Mouse (Mus musculus) erythroid progenitor cell, adult 5-6 weeks (primary cell): Measurements from ENCODE around the gene Fiz1. TPM values are rescaled to one million over a fixed set of nuclear protein-coding genes. Genes with fewer than 3 reads are reported as not detected.

ENCODE experiments used
- ATAC-seq: replicated peaks from 2 replicates; pipeline ENCODE4 v1.8.0; 2016; ENCODE audit warnings: moderate number of reproducible peaks, mild to moderate bottlenecking, moderate TSS enrichment, inconsistent platforms; ENCODE audit not compliant: poor library complexity, low FRiP score, severe bottlenecking
- total RNA-seq, 2 experiments: library from RNA; stranded (forward) in 1 of 2; stranded (reverse) in 1 of 2; fragments of 150-400 nt in 1 of 2; fragments of 186-747, 209-891 nt in 1 of 2; gene quantifications; 2 replicates each; pipeline versions ENCODE4 v1.2.3 to v1.2.4; 2015 to 2017; ENCODE audit warnings: low replicate concordance in 2 of 2

Gene Fiz1
- total RNA-seq, 2 experiments from 2014 or later: 9.1 to 14.7 TPM

DNA sequence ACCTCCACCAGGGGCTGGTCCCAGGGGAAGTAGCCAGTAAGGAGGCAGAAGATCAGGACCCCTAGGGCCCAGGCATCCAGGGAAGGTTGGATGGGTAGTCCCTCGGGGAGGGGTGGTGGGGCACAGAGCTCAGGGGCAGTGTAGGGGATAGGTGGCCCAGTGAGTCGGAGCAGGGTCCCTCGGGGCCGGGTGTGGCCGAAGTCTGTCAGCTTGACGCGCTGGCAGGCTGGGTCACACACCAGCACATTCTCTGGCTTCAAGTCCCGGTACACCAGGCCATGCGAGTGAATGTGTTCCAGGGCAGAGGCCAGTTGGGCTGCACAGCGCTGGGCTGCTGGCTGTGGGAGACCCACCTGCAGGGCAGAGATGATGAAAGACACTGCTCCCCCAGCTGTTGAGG is 57.1 kb downstream of the Fiz1 start:
- ATAC-seq: no peak

Other genes with a start within 250 kb of the Fiz1 start
- gene Fam71e2, start 243.4 kb downstream of the Fiz1 start, total RNA-seq (2015; ENCODE audit: low replicate concordance): not detected in 2 replicates
- not detected in 2 replicates for gene Fam71e2, start 243.4 kb downstream of the Fiz1 start, total RNA-seq (2017; ENCODE audit: low replicate concordance)
- gene Il11, start 231.8 kb downstream of the Fiz1 start, total RNA-seq (2015; ENCODE audit: low replicate concordance): not detected in 2 replicates
- not detected in 2 replicates for gene Il11, start 231.8 kb downstream of the Fiz1 start, total RNA-seq (2017; ENCODE audit: low replicate concordance)
- gene Tmem190, start 231.8 kb downstream of the Fiz1 start, total RNA-seq (2015; ENCODE audit: low replicate concordance): not detected in 2 replicates
- not detected in 2 replicates for gene Tmem190, start 231.8 kb downstream of the Fiz1 start, total RNA-seq (2017; ENCODE audit: low replicate concordance)
- 2.9 TPM in 1 of 2 replicates, not detected in the other for gene Tmem238, start 225.0 kb downstream of the Fiz1 start, total RNA-seq (2015; ENCODE audit: low replicate concordance)
- gene Tmem238, start 225.0 kb downstream of the Fiz1 start, total RNA-seq (2017; ENCODE audit: low replicate concordance): 0.90 and 0.98 TPM in 2 replicates
- 603 and 642 TPM in 2 replicates for gene Rpl28, start 221.8 kb downstream of the Fiz1 start, total RNA-seq (2015; ENCODE audit: low replicate concordance)
- 83.6 and 269 TPM in 2 replicates for gene Rpl28, start 221.8 kb downstream of the Fiz1 start, total RNA-seq (2017; ENCODE audit: low replicate concordance)
- 686 and 831 TPM in 2 replicates for gene Ube2s, start 202.1 kb downstream of the Fiz1 start, total RNA-seq (2015; ENCODE audit: low replicate concordance)
- gene Ube2s, start 202.1 kb downstream of the Fiz1 start, total RNA-seq (2017; ENCODE audit: low replicate concordance): 310 and 437 TPM in 2 replicates
- gene Shisa7, start 170.0 kb downstream of the Fiz1 start, total RNA-seq (2015; ENCODE audit: low replicate concordance): not detected in 2 replicates
- not detected in 2 replicates for gene Shisa7, start 170.0 kb downstream of the Fiz1 start, total RNA-seq (2017; ENCODE audit: low replicate concordance)
- gene Isoc2b, start 144.4 kb downstream of the Fiz1 start, total RNA-seq (2015; ENCODE audit: low replicate concordance): not detected in 2 replicates
- 1.5 TPM in 1 of 2 replicates, not detected in the other for gene Isoc2b, start 144.4 kb downstream of the Fiz1 start, total RNA-seq (2017; ENCODE audit: low replicate concordance)
- 2.2 TPM in 1 of 2 replicates, not detected in the other for gene Isoc2a, start 137.5 kb downstream of the Fiz1 start, total RNA-seq (2015; ENCODE audit: low replicate concordance)
- gene Isoc2a, start 137.5 kb downstream of the Fiz1 start, total RNA-seq (2017; ENCODE audit: low replicate concordance): 0.26 and 1.8 TPM in 2 replicates
- gene Gm36210, start 108.2 kb downstream of the Fiz1 start, total RNA-seq (2015; ENCODE audit: low replicate concordance): not detected in 2 replicates
- not detected in 2 replicates for gene Gm36210, start 108.2 kb downstream of the Fiz1 start, total RNA-seq (2017; ENCODE audit: low replicate concordance)
- 7.1 and 8.6 TPM in 2 replicates for gene Zfp628, start 99.5 kb downstream of the Fiz1 start, total RNA-seq (2015; ENCODE audit: low replicate concordance)
- gene Zfp628, start 99.5 kb downstream of the Fiz1 start, total RNA-seq (2017; ENCODE audit: low replicate concordance): 4.6 and 11.6 TPM in 2 replicates
- 2.9 TPM in 1 of 2 replicates, not detected in the other for gene Nat14, start 92.7 kb downstream of the Fiz1 start, total RNA-seq (2015; ENCODE audit: low replicate concordance)
- 0.64 and 4.4 TPM in 2 replicates for gene Nat14, start 92.7 kb downstream of the Fiz1 start, total RNA-seq (2017; ENCODE audit: low replicate concordance)
- gene Ssc5d, start 88.9 kb downstream of the Fiz1 start, total RNA-seq (2015; ENCODE audit: low replicate concordance): not detected in 2 replicates
- gene Ssc5d, start 88.9 kb downstream of the Fiz1 start, total RNA-seq (2017; ENCODE audit: low replicate concordance): not detected in 2 replicates
- gene Sbk2, start 50.3 kb downstream of the Fiz1 start, total RNA-seq (2015; ENCODE audit: low replicate concordance): not detected in 2 replicates
- not detected in 2 replicates for gene Sbk2, start 50.3 kb downstream of the Fiz1 start, total RNA-seq (2017; ENCODE audit: low replicate concordance)
- not detected in 2 replicates for gene Sbk3, start 43.5 kb downstream of the Fiz1 start, total RNA-seq (2015; ENCODE audit: low replicate concordance)
- gene Sbk3, start 43.5 kb downstream of the Fiz1 start, total RNA-seq (2017; ENCODE audit: low replicate concordance): not detected in 2 replicates
- gene Zfp579, start 18.5 kb downstream of the Fiz1 start, total RNA-seq (2015; ENCODE audit: low replicate concordance): 9.2 TPM in 1 of 2 replicates, not detected in the other
- gene Zfp579, start 18.5 kb downstream of the Fiz1 start, total RNA-seq (2017; ENCODE audit: low replicate concordance): 1.8 TPM in 1 of 2 replicates, not detected in the other
- gene Zfp524, start 282 bp downstream of the Fiz1 start, total RNA-seq (2015; ENCODE audit: low replicate concordance): 4.7 and 16.3 TPM in 2 replicates
- 0.64 and 3.2 TPM in 2 replicates for gene Zfp524, start 282 bp downstream of the Fiz1 start, total RNA-seq (2017; ENCODE audit: low replicate concordance)
- gene Gm44973, start 799 bp upstream of the Fiz1 start, total RNA-seq (2015; ENCODE audit: low replicate concordance): 5.0 TPM in 1 of 2 replicates, not detected in the other
- 1.4 TPM in 1 of 2 replicates, not detected in the other for gene Gm44973, start 799 bp upstream of the Fiz1 start, total RNA-seq (2017; ENCODE audit: low replicate concordance)
- 9.0 and 9.2 TPM in 2 replicates for gene Zfp865, start 5.7 kb upstream of the Fiz1 start, total RNA-seq (2015; ENCODE audit: low replicate concordance)
- 6.3 and 7.6 TPM in 2 replicates for gene Zfp865, start 5.7 kb upstream of the Fiz1 start, total RNA-seq (2017; ENCODE audit: low replicate concordance)
- not detected in 2 replicates for gene Ccdc106, start 5.9 kb upstream of the Fiz1 start, total RNA-seq (2015; ENCODE audit: low replicate concordance)
- gene Ccdc106, start 5.9 kb upstream of the Fiz1 start, total RNA-seq (2017; ENCODE audit: low replicate concordance): not detected in 2 replicates
- gene 4632433K11Rik, start 19.4 kb upstream of the Fiz1 start, total RNA-seq (2015; ENCODE audit: low replicate concordance): not detected in 2 replicates
- not detected in 2 replicates for gene 4632433K11Rik, start 19.4 kb upstream of the Fiz1 start, total RNA-seq (2017; ENCODE audit: low replicate concordance)
- 0.42 and 1.8 TPM in 2 replicates for gene Zfp784, start 23.7 kb upstream of the Fiz1 start, total RNA-seq (2015; ENCODE audit: low replicate concordance)
- 0.90 TPM in 1 of 2 replicates, not detected in the other for gene Zfp784, start 23.7 kb upstream of the Fiz1 start, total RNA-seq (2017; ENCODE audit: low replicate concordance)
- gene Zfp580, start 36.8 kb upstream of the Fiz1 start, total RNA-seq (2015; ENCODE audit: low replicate concordance): not detected in 2 replicates
- not detected in 2 replicates for gene Zfp580, start 36.8 kb upstream of the Fiz1 start, total RNA-seq (2017; ENCODE audit: low replicate concordance)
- 93.0 and 138 TPM in 2 replicates for gene U2af2, start 47.4 kb upstream of the Fiz1 start, total RNA-seq (2015; ENCODE audit: low replicate concordance)
- gene U2af2, start 47.4 kb upstream of the Fiz1 start, total RNA-seq (2017; ENCODE audit: low replicate concordance): 83.8 and 99.2 TPM in 2 replicates
- gene Epn1, start 65.5 kb upstream of the Fiz1 start, total RNA-seq (2015; ENCODE audit: low replicate concordance): 84.3 and 88.3 TPM in 2 replicates
- 75.9 and 127 TPM in 2 replicates for gene Epn1, start 65.5 kb upstream of the Fiz1 start, total RNA-seq (2017; ENCODE audit: low replicate concordance)
- gene Rfpl4, start 102.3 kb upstream of the Fiz1 start, total RNA-seq (2015; ENCODE audit: low replicate concordance): not detected in 2 replicates
- not detected in 2 replicates for gene Rfpl4, start 102.3 kb upstream of the Fiz1 start, total RNA-seq (2017; ENCODE audit: low replicate concordance)
- not detected in 2 replicates for gene Rasl2-9, start 111.3 kb upstream of the Fiz1 start, total RNA-seq (2015; ENCODE audit: low replicate concordance)
- not detected in 2 replicates for gene Rasl2-9, start 111.3 kb upstream of the Fiz1 start, total RNA-seq (2017; ENCODE audit: low replicate concordance)
- gene Vmn1r55, start 135.0 kb upstream of the Fiz1 start, total RNA-seq (2015; ENCODE audit: low replicate concordance): not detected in 2 replicates
- 0.13 TPM in 1 of 2 replicates, not detected in the other for gene Vmn1r55, start 135.0 kb upstream of the Fiz1 start, total RNA-seq (2017; ENCODE audit: low replicate concordance)
- gene Vmn1r56, start 182.1 kb upstream of the Fiz1 start, total RNA-seq (2015; ENCODE audit: low replicate concordance): not detected in 2 replicates
- gene Vmn1r56, start 182.1 kb upstream of the Fiz1 start, total RNA-seq (2017; ENCODE audit: low replicate concordance): not detected in 2 replicates
- gene Vmn1r57, start 203.8 kb upstream of the Fiz1 start, total RNA-seq (2015; ENCODE audit: low replicate concordance): not detected in 2 replicates
- not detected in 2 replicates for gene Vmn1r57, start 203.8 kb upstream of the Fiz1 start, total RNA-seq (2017; ENCODE audit: low replicate concordance)